Mouse (Mus musculus) layer of hippocampus, adult 11-12 months (tissue): ENCODE data around the gene Slc44a3.
"Not testable (repeated sequence)": the region's sequence is repeated elsewhere in the genome, so short reads cannot be mapped to it uniquely, and the experiment has no call there.

ENCODE experiments used
- DNase-seq: peaks from one replicate; pipeline ENCODE4 v3.0.0; 2022; ENCODE audit warnings: low spot score

The Slc44a3 gene

DNA sequence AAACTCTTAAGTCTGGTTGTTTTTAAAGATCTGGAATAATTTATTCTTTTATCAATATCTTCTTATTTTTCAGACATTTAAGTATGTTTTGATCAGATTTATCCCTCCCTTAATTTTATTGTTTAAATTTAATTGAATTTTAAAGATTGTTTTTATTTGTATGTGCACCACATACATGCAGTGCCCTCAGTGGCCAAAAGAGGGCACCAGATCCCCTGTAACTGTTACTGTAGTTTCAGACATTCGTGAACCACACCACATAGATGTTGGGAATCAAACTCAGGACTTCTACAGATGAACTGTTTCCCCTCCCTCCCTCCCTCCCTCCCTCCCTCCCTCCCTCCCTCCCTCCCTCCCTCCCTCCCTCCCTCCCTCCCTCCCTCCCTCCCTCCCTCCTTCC lies 18.2 kb upstream of the Slc44a3 start:
- peak; percentile 43 for DNase-seq

DNA sequence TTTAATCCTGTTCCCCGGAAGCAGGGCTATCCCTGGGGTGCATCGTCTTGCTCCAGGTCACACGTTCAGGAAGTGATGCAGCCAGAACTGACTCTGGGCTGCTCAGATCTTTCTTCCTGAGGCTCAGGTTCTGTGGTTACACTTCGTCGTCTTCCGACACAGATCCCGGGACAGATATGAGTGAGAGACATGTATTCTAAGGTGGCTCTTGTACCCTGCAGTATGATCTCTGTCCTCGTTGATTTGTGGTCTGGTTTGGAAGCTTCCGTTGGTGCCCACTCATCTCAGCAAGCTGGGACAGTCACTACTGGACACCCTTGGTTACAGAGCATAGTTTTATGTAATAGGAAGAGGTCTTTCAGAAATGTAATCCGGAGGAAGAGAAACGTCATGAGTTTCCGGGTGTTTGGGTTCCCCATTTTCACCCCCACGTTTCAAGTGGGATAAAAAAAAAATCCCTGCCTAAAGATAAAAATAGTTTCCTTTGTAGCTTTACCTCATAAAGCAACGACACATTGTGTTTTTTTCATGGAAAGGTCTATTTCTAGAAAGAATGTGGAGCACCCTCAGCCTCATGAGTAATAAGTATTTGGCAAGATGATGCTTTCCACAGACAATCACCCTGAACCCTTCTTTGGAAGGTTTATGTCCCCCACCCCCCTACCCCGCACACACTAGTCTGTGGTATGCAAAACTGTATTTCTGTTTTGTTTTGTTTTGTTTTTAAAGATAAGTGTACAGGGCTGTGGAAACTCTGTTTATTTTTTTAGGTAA lies 15.8 kb upstream of the Slc44a3 start:
- DNase-seq, result no peak

DNA sequence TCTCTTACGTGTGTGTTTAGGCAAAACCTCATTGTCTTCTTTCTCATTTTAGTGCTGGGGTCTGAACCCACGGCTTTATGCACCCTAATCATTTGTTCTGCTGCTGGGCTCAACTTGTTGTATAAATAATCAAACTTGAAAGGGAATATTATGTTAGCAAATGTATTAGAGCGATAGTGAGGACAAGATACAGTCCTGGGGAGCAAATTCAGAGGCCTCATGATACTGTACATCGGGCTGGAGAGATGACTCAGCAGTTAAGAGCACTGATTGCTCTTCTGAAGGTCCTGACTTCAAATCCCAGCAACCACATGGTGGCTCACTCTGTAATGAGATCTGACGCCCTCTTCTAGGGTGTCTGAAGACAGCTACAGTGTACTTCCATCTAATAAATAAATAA lies 8.4 kb upstream of the Slc44a3 start:
- no peak for DNase-seq

DNA sequence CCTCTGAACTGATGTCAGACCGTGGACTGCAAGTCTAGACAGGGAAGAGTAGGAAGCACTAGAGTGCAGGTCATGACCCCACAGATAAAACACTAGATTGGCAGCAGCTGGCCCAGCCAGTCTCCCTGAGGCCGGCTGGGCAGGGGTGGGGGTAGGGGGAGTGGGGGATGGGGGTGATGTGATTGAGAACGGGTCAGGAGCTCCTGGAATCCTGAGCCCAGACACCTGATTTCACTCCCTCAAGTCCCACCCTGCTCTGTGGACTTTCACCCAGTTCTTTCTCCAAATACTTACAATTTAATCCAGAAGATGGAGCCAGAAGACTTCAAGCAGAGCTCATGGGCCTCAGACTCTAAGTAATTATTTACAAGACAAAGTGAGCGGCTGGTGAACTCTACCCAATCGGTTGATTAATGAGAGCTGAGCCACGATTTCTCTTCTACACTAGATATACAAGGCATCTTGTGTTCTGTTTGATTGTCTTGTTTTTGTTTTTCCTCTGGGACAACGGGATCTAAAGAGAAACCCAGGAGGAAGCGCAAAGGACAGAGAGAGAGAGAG lies 7.7 kb upstream of the Slc44a3 start:
- no peak for DNase-seq

DNA sequence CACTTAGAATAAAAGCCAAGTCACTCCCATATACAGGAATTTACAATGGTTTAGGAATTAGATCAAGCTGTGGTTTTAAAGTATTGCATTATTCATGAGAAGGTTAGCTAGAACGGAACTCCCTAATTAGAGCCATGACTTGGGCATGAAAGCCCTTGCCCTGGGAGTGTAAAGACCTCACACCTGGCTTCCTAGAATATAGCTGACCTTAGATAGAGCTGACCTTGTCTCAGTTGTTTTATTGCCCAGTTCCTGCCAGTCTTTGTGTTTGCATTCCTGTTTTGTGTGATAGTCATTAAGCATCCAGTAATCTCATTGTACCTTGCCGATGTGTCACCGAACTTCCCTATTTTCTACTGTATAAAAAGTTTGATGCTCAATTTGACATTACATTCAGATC lies 6.6 kb upstream of the Slc44a3 start:
- DNase-seq, result not testable (repeated sequence)

DNA sequence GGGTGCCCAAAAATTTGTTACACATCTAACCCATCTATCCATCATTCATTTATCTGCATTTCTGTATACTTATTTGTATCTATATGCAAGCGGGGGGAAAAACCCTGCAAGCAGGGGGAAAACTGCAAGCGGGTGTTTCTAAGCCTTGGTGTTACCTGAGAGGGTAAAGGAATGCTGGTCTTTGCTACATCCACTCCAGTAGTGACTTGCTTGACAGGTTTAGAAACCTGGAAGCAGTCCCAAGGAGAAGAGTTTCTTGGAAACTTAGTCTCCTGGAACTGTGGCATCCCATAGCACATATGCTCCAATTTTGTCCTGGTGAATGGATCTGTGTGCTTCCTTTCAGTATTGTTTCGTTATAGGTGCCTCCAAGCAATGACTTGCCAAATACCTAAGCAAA lies 5.8 kb upstream of the Slc44a3 start:
- no peak for DNase-seq

DNA sequence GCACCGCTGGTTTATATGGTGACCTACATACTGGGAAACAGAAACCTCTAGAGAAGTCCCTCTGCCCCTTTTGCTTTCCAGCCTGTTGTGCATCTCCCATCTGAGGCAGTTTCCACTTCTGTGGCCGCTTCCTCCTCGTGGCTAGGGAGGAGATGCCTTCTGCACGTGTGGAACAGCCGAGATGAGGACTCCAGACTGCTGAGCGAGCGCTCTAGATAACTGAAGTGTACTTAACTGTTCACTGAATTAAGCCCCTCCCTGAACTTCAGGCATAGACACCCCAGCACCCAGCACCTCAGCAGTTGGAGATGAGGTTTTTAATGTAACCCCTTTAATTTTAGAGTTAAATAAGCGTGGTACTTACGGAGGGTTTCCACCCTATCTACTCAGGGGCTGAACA lies 4.6 kb upstream of the Slc44a3 start:
- DNase-seq, result no peak

DNA sequence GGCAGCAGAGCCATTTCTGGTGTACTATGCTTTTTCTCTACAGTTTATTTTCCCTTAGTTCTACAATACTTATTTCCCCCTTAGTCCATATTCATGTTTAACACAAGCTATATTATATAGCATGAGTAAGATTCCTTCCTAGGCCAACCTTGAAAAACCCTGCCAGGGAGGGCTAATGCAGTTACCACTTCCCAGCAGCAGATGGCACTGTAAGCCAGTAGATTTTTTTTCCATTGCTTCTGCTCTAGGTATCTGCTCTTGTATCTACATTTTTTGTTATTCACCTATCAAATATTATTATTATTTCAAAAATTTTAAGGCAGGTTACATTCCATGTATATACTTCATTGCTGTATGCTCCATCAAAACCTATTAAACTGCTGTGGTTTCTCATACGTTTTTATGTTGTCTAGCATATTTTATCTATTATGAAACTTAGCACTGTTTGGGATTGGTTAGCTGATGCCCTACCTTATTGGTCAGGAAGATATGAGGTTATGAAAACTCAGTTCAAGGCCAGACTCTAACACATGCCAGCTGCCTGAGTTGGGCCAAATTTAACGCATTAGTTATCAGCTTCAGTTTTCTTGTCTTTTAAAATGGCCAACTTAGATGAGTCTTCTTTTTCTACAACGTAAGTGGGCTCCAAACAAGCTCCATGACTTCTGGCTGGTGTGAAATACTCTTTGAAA lies 3.8 kb upstream of the Slc44a3 start:
- peak; percentile 28 for DNase-seq

DNA sequence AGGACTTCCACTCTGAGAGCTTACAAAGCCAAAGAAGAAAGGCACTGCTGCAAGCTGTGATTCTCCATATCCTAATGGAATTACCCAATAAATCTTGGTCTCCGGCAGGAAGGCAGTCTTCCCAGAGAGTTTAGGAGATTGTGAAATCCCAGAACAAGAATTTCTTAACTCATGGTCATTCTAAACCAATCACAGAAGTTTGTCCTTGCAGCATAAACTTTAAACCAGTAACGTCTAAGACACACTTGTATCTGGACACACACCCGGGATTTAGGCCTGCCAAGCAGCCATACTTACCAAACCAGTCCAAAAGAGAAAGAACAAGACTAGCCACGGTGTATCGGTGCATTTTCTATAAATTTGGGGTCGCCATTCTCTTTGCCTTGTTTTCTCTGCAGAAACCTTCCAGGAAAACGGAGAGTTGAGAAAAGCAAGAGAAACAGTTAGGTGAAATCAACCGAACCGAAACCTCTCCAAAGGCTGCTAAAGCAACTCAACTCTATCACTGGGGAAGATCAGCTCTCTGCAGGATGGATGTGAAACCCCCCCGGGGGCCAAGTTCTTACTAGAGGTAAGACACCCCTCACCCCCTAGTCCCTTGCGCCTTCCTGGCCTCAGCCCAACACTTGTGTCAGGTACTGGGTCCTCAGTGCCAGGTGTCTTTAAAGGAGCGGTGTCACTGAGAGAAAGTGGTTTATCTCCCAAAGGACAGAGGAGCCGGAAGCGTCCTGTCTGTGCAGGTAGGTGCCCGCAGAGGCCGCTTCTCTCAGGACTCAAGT lies 645 bp downstream of the Slc44a3 start:
- DNase-seq, result no peak

DNA sequence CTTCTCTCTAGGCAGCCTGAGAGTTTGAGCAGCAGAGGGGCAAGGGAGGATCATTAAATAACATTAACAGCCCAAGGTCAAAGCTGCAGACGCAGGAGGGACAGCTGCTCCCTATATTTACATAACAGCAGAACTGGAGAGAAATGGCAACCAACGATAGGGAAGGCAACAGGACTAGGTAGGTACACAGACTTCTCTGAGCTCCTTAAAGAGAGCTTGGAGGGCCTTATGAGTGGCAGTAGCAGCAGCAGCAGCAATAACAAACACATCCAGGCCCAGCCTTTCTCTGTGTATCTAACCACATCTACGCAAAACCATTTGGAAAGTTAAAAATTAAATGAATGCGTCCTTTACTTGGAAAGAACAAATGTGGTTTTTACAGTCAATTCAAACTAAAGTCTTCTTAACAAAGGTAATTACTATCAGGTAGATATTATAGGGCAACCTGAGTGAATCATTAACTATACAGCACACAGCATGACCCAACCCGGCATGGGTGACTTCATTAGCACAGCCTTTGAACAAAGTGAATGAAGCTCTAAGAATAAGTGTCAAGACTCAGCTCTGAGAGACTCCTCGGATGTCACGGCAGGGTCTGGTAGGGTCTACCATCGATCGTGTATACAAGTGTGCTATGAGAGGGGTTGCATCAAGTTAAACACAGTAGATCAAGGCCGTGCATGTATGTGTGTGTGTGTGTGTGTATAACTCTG lies 1.5 kb downstream of the Slc44a3 start:
- no peak for DNase-seq

DNA sequence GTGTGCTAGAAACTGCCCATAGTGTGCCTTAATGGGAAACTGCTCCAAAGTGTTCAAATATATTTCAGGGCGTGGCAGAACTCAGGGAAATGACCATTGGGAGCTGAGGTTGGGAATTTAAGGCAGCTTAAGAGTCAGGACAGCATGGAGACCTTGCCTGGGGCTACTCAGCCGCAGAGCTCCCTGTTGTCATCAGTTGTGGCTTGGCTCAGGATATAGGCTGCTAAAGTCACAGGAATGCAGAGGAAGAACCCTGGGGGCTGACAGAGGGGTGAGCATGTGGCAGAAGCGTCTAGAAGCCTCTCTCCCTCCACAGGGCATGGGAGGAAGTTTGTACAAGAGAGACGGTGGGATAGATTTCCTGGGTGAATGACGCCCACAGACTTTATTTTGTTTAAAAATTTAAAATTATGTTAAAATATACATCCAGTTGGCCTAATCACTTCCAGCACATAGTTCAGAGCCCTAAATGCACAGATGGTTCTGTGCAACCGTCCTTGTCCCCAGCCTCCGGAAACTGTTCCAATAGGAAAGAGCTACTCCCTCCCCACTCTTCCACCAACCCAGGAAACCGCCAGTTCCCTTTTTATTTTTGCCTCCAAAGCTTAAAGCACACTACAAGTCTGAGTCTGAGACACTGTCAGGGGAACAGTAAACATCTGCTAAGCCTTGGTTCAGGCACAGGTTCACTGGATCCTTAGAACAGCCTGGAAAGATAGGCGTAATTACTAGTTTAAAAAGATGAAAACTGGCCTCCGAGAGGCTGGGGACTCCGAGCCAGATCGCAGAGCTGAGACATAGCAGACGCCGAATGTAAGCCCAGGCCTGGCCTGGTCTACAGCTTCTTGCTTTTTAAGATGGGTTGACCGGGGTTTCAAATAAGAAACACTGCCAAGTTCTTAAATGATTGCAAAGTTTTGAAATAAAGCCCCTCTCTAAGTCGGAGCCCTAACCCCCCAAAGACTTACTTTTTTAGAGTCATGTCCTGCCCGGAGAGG lies 5.8 kb downstream of the Slc44a3 start:
- DNase-seq, result no peak

DNA sequence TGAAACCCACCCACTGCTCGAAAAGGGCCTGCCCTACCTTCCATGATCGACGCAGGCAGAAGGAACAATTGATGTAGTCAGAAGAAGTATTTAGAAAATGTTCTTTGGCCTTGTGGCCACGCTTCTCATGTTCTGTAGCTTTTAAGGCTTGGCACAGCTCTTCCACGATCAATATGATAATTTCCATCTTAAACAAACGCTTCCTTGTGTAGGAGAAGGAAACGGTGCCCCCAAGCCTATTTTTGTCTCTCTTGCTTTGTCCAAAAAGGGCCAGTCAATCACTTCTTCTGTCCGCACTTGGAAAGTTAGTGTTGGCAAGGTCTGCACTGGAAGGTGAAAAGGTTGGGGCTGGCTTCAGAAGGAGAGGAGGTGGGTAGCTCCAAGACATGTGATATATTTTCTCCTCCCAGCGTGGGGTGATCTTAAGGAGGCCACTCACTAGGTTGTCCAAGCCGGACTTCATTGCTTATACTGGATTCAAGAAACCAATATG lies 10.5 kb downstream of the Slc44a3 start:
- no peak for DNase-seq

DNA sequence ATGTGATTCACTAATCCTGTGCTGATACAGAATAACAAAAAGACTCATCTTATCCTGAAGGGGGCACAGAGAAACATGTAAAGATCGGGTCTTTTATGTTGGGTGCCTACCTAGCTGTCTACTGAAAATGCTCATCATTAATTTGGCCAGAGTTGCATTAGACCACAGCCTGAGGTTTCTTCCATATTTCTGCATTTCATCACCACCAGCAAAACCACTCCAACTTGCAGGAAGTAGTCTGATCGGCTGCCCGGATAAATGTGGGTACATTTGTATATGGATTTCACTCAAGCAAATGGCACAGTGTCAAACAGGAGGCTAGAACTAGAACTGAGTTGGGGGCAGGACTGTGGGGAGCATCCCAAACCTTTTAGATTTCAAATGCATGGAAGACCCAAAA lies 11.1 kb downstream of the Slc44a3 start:
- DNase-seq, result no peak

DNA sequence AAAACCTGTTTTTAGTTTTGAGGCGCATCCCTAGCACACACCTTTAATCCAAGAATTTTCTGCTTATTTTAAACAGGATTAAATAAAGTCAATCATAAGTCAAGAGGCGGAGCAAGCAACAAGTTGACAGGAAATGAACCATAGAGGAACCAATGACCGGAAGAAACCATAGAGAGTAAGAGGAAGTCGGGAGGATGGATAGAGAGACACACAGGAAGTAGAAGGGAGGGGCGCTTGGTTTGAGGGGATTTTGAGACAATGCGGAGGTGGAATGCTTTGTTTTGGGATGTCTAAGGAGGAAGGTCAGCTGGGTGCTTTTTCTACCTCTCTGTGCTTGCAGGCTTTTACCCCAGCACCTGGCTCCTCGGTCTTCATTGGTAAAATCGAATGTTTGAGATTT lies 15.2 kb downstream of the Slc44a3 start:
- DNase-seq, result no peak

DNA sequence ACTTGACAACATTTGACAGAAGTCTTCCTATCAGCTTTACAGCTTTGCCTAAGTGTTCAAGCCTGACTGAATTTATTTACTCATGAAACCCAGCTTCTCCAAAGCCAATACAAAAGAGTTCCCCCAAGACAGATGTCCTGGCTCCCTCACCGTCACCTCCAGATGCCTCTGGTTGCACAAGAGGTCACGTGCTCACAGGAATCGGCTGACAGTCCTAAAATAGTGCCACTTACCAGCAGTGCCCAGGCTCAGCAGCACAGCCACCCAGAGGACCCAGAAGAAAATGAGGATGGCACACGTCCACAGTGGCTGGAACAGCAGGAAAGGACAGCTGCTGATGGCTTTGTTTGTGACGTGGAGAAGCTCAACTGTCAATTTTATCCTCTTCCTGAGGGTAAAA lies 23.1 kb downstream of the Slc44a3 start:
- DNase-seq, result no peak

DNA sequence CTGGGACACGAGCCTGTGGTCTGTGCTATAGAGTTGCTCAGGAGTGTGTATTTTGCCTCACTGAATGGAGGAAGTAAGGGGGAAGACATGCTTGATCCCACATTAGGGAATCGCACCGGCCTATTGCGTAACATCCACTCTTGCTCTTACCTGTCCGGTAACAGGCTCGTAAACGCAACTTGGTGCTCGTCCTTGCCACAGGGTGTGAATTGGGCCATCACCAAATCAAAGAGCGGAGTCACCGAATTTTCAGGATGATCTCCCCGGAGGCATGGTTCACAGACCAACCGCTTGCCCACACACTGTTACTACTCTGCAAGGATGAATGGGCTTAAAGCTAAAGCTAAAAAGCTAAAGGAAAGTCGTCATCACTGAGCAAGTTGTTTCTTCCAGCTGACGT lies 24.5 kb downstream of the Slc44a3 start:
- no peak for DNase-seq

DNA sequence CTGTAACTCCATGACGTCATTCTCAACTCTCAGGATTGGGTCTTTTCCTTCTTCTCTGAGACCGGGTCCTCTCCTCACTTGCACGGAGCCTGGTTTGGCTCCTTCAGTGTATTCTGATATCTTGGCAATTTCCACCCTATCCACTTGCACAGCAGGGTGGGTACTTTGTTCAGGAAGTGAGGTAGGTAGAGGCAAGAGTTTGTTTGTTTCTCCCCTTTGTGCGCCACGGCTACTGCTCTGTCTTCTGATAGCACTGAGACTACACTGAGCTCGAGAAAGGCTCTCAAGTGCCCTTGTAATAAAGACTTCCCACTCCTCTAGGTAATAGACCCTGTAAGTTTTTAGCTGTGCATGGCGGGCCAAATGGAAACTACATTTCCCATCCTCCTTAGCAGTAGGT lies 25.4 kb downstream of the Slc44a3 start:
- DNase-seq, result no peak

DNA sequence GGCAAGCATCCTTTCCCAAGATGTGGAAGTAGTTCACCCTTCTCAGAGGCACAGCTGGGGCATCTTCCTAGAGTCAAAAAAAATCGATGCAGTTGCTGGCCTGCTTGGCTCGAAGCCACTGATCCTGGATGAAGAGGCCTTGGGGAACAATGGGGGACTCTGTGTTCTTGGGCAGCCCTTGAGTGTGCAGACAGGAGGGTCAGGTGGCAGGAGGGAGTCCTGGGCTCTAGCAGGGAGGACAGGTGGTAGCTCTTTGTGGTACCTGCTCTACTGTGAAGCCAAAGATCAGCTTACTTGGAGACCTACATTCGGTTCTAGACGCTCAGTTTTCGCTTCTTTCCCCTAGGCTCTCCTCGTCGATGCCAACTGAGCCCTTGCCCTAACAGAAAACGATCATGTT lies 26.0 kb downstream of the Slc44a3 start:
- no peak for DNase-seq

DNA sequence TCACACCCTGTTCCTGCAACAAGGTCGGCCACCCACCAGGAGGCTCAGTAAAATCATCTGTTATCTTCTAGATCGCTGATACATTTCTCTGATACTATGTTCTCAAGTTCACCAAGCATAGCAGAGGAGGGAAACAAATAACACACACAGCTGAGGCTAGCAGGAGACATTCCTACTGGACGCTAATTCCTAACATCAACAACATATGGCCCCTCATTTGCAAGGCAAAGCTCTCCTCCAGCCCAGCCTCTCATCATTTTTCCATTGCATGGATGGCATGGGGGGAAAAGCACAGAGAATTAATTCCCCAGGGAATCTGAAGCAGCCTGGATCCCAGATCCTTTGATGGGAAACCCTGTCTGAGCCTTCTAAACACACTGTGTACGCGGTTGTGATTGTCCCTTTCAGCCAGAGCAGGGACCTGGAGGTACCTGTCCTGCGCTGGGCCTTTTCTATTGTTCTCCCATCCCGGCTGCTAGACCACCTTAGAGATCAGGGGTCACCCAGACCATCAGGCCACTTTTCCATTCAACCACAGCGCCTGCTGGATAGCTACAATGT lies 27.2 kb downstream of the Slc44a3 start:
- DNase-seq, result no peak

DNA sequence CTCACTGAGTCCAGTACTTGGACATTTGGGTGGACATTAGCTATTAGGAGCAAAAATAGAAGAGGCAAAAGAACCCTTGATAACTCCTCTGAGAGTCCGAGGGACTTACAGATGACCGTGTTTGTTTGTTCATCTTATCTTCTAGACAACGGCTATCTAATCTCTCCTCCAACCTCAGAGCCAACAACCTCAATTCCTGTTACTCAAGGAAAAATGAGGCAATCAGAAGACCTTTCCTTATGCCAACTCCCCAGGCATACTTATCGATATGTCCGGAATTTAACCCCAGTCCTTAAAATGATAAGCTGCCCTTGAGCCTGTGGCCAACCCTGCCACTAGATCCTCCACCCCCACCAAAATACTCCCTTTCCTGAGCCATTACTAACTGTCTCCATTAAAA lies 31.5 kb downstream of the Slc44a3 start:
- DNase-seq, result no peak
